Mouse (Mus musculus) hindbrain, embryonic 10.5 days (tissue): Measurements from ENCODE around the gene Fnbp1l. TPM values are rescaled to one million over a fixed set of nuclear protein-coding genes. Genes with fewer than 3 reads are reported as not detected.
A peak's percentile ranks its signal among the peaks of the same experiment; 100 is the strongest.

Experiments
- DNase-seq: peaks from one replicate; pipeline ENCODE4 v3.0.0-alpha.2; 2017; ENCODE audit warnings: low spot score
- H3K27ac ChIP-seq: fragments of 300-500 bp; sonication (generic); 2 replicates; pipeline ENCODE4 v1.5.1; 2016; ENCODE audit warnings: mild to moderate bottlenecking, moderate library complexity
- H3K27me3 ChIP-seq: fragments of 300-500 bp; sonication (generic); 2 replicates; pipeline ENCODE4 v1.6.1; 2016; ENCODE audit warnings: mild to moderate bottlenecking; ENCODE audit not compliant: poor library complexity, insufficient read depth, severe bottlenecking
- H3K36me3 ChIP-seq: fragments of 300-500 bp; sonication (generic); 2 replicates; pipeline ENCODE4 v1.6.1; 2016; ENCODE audit warnings: mild to moderate bottlenecking, moderate library complexity
- H3K4me1 ChIP-seq: fragments of 300-500 bp; sonication (generic); replicated peaks from 2 replicates; pipeline ENCODE4 v1.6.1; 2016; ENCODE audit warnings: mild to moderate bottlenecking
- H3K4me3 ChIP-seq: fragments of 300-500 bp; sonication (generic); 2 replicates; pipeline ENCODE4 v1.5.1; 2016; ENCODE audit warnings: mild to moderate bottlenecking, moderate library complexity
- H3K9me3 ChIP-seq: fragments of 300-500 bp; sonication (generic); 2 replicates; pipeline ENCODE4 v1.6.1; 2016; ENCODE audit warnings: mild to moderate bottlenecking, moderate library complexity
- WGBS: fragments of 180-500 bp; shearing (Covaris S2); methylation state at CpG from one replicate; pipeline ENCODE4 v1.1.7; 2016; 5-methylcytosine and 5-hydroxymethylcytosine counted together
- polyA plus RNA-seq: library from polyadenylated mRNA; unstranded; fragments of >200 nt; fragmentation: Nextera tagmentation; extraction: Ambion mirVana; gene quantifications from 2 replicates; pipeline ENCODE4 v1.2.1, GENCODE M21; 2016

The Fnbp1l gene
- polyA plus RNA-seq, 1 experiment from 2014 or later, result 48.7 TPM

DNA sequence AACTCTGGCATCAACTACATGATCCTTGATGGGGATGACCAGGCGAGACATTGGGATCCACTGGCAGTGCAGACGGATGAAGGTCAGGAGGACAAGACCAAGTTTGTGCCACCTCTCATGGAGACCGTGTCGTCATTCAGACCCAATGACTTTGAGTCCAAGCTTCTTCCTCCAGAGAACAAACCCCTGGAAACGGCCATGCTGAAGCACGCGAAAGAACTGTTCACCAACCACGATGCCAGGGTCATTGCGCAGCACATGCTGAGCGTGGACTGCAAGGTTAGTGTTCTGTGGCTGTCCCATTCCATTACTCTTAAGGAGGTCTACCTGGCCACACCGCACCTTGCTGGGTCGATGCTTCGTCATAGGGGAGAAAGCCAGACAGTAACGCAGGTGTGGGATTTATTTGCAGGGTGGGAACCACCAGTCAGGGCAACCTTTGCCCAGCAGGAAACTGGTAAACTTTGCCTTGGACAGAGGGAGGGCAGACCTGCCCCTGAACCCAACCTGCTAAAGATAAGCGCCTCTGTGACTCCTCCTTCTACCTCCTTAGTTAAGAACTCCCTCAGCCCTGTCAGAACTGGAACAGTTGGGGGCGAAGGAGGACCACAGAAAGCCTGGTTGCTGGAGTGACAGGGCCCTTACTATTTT lies 106.7 kb downstream of the Fnbp1l start:
- no peak overlapping the region for H3K27ac ChIP-seq
- H3K4me1 ChIP-seq, result peaks cover 37% of the 10 kb centered on the region

DNA sequence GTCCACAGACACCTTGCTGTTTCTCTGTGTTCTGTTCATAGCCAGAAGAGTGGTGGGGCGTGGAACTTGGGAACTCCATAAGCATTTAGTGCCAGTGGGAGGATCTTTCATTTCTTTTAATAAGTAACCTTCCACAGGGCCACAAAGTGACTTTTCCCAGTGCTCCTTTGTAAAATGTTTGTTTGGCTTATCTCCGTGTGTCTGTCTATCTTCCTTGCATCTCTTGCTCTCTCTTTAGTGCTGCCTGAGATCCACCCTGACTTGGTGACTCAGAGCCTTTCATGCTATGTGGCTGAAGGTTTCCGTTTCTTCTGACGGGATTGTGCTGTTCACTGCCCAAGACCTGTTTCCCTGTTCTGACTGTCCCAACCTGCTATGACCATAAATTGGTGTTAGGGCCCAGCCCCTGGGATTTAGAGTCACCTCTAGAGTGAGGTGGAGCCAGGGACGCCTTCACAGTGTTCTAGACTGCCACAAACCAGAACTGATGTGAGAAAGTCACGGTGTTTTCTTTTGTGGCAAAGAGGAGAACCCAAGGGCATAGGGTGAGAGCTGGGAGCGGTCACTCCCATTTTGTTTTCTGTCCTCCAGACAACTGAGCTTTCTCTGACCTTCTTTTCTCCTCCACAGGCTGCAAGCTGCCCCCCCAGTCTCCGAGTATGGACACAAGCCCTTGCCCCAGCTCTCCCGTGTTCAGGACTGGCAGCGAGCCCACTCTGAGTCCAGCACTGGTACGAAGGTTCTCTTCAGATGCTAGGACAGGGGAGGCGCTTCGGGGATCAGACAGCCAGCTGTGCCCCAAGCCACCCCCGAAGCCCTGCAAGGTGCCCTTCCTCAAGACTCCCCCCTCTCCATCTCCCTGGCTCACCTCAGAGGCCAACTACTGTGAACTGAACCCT lies 107.5 kb downstream of the Fnbp1l start:
- 89% methylated on average over 14 of the region's 14 CpGs for WGBS
- Histone ChIP-seq H3K36me3 (peaks cover 31% of the 10 kb centered on the region), H3K27ac (no peak overlapping the region), H3K4me3 (no peak overlapping the region), H3K27me3 (no peaks in the 10 kb centered on the region), H3K9me3 (no peaks in the 10 kb centered on the region), H3K4me1 (peaks cover 28% of the 10 kb centered on the region)
- no peak for DNase-seq

More for the DNA sequence above, 106.7 kb downstream of the Fnbp1l start:
- no peak for DNase-seq
- 93% methylated on average over 16 of the region's 16 CpGs for WGBS
- Histone ChIP-seq H3K27me3 (no peaks in the 10 kb centered on the region), H3K9me3 (no peaks in the 10 kb centered on the region), H3K4me3 (no peak overlapping the region), H3K36me3 (peaks cover 31% of the 10 kb centered on the region)

DNA sequence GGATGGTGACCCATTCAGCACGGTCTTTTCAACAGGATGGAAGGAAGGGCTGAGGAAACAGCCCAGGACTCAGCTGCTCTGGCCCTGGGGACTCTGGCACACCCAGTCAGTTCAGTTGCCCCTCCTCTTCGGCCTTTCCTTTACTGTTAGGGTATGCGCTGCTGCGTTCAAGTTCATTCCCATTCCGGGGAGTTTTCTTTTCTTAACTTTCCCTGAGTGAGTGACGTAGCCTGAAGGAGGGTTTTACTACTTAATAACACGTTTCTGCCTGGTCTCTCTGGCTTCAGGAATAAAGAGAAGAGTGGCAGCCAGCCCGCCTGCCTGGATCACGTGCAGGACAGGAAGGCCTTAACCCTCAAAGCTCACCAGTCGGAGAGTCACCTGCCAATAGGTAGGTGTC lies 108.6 kb downstream of the Fnbp1l start:
- Histone ChIP-seq H3K36me3 (peaks cover 31% of the 10 kb centered on the region), H3K4me3 (no peak overlapping the region), H3K27me3 (no peaks in the 10 kb centered on the region), H3K4me1 (peaks cover 24% of the 10 kb centered on the region), H3K9me3 (no peaks in the 10 kb centered on the region), H3K27ac (no peak overlapping the region)
- no peak for DNase-seq
- WGBS, result 84% methylated on average over 10 of the region's 10 CpGs

DNA sequence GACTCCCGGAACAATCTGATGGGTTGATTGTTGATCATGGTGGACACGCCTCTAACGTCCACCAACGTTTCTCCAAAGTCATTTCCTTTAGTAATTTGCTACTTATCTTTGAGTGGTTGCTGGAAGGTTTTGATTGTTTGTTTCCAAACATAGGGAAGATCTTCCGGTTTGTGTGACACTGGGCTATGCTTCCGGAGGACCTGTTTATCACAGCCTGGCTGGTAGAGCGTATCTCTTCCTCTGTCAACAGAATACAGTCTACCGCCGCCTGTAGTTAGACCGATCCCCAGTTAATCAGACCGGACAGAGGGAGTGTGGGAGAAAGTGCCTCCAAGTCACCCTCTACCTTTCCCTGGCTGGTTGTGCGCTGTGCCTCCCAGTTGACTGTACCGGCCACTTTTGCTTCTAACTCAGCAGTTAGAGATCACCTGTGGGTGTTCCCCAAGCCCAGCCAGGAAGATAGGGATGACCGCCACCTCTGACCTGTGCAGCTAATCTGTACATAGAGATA lies 109.2 kb downstream of the Fnbp1l start:
- WGBS, result 89% methylated on average over 14 of the region's 14 CpGs
- H3K36me3 ChIP-seq, result peaks cover 27% of the 10 kb centered on the region

DNA sequence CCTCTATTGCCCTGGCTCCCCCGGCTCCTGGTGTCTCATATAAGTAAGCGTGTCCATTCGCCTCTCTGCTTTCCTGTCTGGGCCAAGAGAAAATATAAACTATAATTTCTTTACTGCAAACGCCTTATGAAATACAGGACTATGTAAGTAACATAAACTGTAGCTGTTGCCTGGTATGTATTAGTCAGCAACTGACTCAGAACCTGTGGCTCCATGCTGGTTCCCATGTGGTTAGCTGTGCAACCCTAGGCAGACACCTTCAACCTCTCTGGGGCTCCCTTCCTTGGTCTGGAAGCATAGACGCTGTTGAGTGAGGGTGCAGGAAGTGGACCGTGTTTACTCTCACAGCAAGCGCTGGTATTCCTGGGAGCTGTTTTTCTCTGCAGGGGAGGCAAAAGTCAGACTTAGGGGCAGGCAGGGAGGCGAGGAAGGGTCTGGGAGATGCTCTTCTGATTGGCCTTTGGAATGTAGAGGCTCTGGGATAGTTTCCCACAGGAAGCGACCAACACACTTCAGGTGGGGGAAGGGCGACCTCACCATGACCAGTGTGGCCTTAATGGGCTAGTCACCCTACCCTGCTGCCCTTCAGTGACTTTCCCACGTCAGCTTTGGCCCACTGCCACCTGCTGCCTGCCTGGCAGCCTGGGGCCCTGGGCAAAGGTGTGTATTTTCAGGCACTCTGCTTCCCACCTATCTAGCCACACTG lies 109.8 kb downstream of the Fnbp1l start:
- H3K4me3 ChIP-seq, result no peak overlapping the region
- no peaks in the 10 kb centered on the region for H3K9me3 ChIP-seq
- peak overlapping the region; percentile 54; the same call in 1 of the 2 replicates for H3K27ac ChIP-seq
- DNase-seq, result no peak
- peaks cover 19% of the 10 kb centered on the region for H3K4me1 ChIP-seq
- peaks cover 24% of the 10 kb centered on the region for H3K36me3 ChIP-seq
- WGBS, result 68% methylated on average over 11 of the region's 11 CpGs
- no peaks in the 10 kb centered on the region for H3K27me3 ChIP-seq

More for the DNA sequence above, 109.2 kb downstream of the Fnbp1l start:
- no peak for DNase-seq
- Histone ChIP-seq H3K4me1 (peaks cover 18% of the 10 kb centered on the region), H3K9me3 (no peaks in the 10 kb centered on the region), H3K27ac (peak overlapping the region; percentile 54), H3K4me3 (no peak overlapping the region), H3K27me3 (no peaks in the 10 kb centered on the region)

DNA sequence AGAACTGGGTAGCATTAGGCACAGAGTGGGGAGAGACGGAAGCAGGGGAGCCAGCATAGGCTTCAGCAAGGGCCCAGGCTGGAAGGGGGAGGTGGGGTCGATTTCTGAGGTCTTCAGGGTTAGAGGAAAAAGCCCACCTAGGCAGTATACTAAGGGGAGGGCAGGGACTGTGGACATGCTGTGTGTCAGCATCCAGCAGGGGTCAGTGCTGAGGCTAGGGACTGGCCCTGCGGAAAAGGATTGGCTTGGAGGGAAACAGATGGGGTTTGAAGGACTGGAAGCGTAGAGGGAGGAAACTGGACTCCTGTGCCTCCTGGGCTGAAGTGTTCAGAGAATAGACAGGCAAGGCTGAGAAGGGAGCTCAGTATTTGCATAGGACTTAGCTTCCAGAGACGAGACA lies 110.4 kb downstream of the Fnbp1l start:
- H3K36me3 ChIP-seq, result peaks cover 24% of the 10 kb centered on the region
- H3K4me3 ChIP-seq, result no peak overlapping the region
- H3K4me1 ChIP-seq, result peaks cover 22% of the 10 kb centered on the region
- DNase-seq, result peak; percentile 71
- peak overlapping the region; percentile 54; the same call in 1 of the 2 replicates for H3K27ac ChIP-seq
- 44% methylated on average over 5 of the region's 5 CpGs for WGBS
- H3K27me3 ChIP-seq, result no peaks in the 10 kb centered on the region
- no peaks in the 10 kb centered on the region for H3K9me3 ChIP-seq

DNA sequence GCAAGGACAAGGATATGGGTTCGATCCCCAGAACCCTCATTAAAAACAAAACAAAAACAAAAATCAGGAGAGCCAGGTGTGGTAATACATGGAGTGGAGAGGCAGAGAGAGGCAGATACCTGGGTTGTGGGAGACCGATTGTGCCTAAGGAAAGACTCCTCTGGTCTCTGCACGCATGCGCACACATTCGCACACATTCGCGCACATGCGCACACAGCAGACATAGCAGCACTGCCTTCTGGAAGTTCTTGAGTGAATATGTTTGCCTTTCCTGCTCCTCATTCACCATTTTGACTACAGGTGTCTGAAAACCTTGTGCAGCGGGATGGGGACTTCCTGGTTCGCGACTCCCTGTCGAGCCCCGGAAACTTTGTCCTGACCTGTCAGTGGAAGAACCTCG lies 111.7 kb downstream of the Fnbp1l start:
- no peak overlapping the region for H3K27ac ChIP-seq
- no peak for DNase-seq
- peaks cover 21% of the 10 kb centered on the region for H3K36me3 ChIP-seq
- H3K4me3 ChIP-seq, result no peak overlapping the region
- peaks cover 27% of the 10 kb centered on the region for H3K4me1 ChIP-seq
- no peaks in the 10 kb centered on the region for H3K27me3 ChIP-seq
- no peaks in the 10 kb centered on the region for H3K9me3 ChIP-seq
- 95% methylated on average over 14 of the region's 14 CpGs for WGBS

DNA sequence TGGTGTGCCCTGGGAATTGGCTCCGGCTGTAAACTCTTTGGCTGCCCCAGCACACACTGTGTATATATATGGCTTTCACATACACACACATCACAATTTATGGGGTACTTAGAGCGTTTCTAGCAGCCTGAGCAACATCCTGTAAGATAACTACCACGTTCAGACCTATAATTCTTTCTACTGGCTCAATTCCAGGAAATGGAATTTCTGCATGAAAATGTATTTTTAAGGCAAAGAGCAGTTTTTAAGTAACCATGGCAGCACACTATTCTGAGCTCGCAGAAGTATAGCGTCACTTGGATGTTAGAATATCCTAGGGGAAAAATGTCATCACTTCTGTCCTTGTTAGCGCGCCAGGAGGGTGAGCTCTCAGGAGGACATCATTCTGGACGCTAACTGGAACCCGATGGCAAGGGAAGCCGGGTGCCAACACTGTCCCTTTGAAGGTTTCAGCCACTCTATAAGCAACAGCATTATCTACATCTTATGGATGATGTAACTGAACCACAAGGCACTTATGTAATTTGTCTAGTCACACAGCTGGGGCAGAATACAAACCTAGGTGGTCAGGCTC lies 113.1 kb downstream of the Fnbp1l start:
- Histone ChIP-seq H3K4me1 (peaks cover 34% of the 10 kb centered on the region), H3K27me3 (no peaks in the 10 kb centered on the region), H3K27ac (no peak overlapping the region), H3K4me3 (no peak overlapping the region), H3K36me3 (peaks cover 9% of the 10 kb centered on the region; the same call in 1 of the 2 replicates), H3K9me3 (no peaks in the 10 kb centered on the region)
- WGBS, result 90% methylated on average over 10 of the region's 10 CpGs
- no peak for DNase-seq

DNA sequence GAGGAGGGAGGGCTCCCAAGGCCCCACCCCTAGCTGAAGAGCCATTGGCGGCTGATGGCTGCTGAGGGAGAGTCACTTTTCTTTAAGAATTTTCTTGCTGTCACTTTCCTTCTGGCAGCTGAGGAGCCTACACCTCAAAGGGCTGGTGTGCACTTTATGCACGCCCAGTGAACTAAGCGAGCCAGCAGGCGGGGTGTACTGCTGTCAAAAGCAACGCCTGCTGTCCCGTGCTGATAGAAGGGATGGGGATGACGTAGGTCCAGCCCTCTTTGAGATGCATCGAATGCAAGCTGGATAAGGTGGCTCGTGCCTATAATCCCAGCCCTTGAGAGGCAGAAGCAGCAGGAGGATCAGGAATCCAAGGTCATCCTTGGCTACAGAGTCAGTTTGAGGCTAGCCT lies 118.6 kb downstream of the Fnbp1l start:
- H3K4me3 ChIP-seq, result no peak overlapping the region
- H3K27ac ChIP-seq, result no peak overlapping the region
- H3K4me1 ChIP-seq, result peaks cover 37% of the 10 kb centered on the region
- no peaks in the 10 kb centered on the region for H3K9me3 ChIP-seq
- no peaks in the 10 kb centered on the region for H3K36me3 ChIP-seq
- 86% methylated on average over 9 of the region's 9 CpGs for WGBS
- DNase-seq, result no peak
- H3K27me3 ChIP-seq, result no peaks in the 10 kb centered on the region

DNA sequence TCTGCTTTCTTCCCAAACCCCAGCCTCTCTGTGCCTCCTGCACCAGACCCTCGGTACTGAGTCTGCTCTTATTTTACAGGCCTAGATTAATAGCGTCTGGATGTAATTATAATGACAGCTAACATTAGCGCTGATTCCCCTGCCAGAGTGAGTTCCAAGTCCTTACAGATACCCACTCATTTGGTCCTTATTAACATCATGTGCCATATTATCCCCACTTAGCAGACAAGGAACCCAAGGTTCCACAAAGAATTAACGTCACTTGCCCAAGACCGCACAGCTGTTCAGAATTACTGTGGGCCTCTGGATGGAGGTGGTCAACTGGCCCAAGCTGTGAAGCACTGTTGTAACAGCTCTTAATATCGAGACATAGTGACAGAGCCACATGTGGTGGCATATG lies 119.9 kb downstream of the Fnbp1l start:
- Histone ChIP-seq H3K27me3 (no peaks in the 10 kb centered on the region), H3K9me3 (no peaks in the 10 kb centered on the region), H3K36me3 (no peaks in the 10 kb centered on the region), H3K4me3 (no peak overlapping the region), H3K27ac (no peak overlapping the region), H3K4me1 (peaks cover 36% of the 10 kb centered on the region)
- no peak for DNase-seq
- WGBS, result 77% methylated on average over 6 of the region's 6 CpGs

DNA sequence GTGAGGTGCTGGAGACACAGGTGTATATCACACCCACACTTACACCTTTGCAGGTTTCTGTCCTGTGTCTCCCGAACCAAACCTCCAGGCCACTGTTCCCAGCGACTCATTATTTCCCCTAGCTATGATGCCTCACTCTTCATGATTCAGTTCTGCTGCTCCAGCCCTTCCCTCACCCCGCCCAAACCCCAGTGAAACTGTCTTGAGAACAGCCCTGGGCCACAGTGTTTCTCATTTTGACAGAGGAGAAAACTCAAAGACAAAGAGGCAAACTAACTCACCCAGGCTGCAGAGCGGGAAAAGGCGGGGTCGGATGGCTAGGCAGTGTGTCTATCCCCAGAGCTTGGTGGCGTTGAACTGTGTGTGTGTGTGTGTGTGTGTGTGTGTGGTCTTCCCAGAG lies 121.0 kb downstream of the Fnbp1l start:
- Histone ChIP-seq H3K27me3 (no peaks in the 10 kb centered on the region), H3K36me3 (no peaks in the 10 kb centered on the region), H3K4me1 (peaks cover 33% of the 10 kb centered on the region), H3K27ac (0 out of 2 replicates have a peak overlapping the region, but pooled peaks have one; percentile 12), H3K9me3 (no peaks in the 10 kb centered on the region), H3K4me3 (no peak overlapping the region)
- 86% methylated on average over 7 of the region's 7 CpGs for WGBS
- DNase-seq, result no peak

DNA sequence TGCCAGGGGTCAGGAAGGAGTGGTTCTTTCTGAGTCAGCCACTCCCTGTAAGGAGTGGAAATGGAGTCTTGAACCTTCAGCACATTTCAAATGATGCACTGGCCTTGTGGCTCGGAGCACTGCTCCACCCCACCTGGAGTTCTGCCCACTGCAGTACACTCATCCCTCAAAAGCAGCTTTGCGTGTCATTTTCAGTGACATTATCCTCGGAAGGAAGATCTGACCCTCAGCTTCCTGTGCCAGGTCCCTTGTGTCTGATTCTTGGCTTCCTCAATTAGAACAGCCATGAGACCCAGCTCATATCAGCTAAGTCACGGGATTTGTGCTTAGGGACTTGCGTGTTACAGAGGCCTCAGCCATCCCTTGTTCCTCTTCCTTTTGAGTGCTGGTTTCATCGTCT lies 121.6 kb downstream of the Fnbp1l start:
- peaks cover 28% of the 10 kb centered on the region for H3K4me1 ChIP-seq
- H3K9me3 ChIP-seq, result no peaks in the 10 kb centered on the region
- no peak overlapping the region for H3K27ac ChIP-seq
- DNase-seq, result no peak
- no peak overlapping the region for H3K4me3 ChIP-seq
- H3K27me3 ChIP-seq, result no peaks in the 10 kb centered on the region
- 88% methylated on average over 6 of the region's 6 CpGs for WGBS
- no peaks in the 10 kb centered on the region for H3K36me3 ChIP-seq
